ENCODE assay signal across 7 mouse cellular contexts in the genomic region with DNA sequence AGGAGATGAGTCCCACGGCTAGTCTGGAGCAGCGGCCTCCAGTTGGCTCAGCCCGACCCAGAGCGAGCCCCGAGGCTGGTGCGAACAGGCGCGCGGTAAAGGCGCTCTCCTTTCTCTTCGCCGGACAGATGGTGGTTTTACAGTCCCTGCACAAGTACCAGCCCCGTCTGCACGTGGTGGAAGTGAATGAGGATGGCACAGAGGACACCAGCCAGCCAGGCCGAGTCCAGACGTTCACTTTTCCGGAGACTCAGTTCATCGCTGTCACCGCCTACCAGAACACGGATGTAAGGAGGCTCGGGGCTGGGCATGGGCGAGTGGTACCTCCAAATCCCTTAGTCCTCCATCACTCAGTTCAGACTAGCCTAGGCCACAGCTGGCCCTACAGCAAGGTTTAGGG. TPM values are rescaled to one million over a fixed set of nuclear protein-coding genes. Genes with fewer than 3 reads are reported as not detected.
DNase-seq lines count a peak whose midpoint lies in the region; ATAC-seq and TF ChIP-seq lines count a peak whose summit lies in the region.

No protein-coding gene starts in this region.

- H3K36me3 ChIP-seq in hindbrain, postnatal 0 days (ENCODE audit: insufficient read depth, low read length): no peaks in the 10 kb centered on the region
- H3K36me3 ChIP-seq in midbrain, embryonic 14.5 days (ENCODE audit: control insufficient read depth, insufficient read depth, low read length): no peaks in the 10 kb centered on the region

- no peak overlapping the region for H3K4me2 ChIP-seq in hindbrain, postnatal 0 days (ENCODE audit: low read depth, low read length)
- no peak overlapping the region for H3K4me2 ChIP-seq in midbrain, embryonic 14.5 days (ENCODE audit: low read length)

- ATAC-seq in hindbrain, postnatal 0 days: peak; percentile 41
- ATAC-seq in midbrain, embryonic 14.5 days (ENCODE audit: low FRiP score, low TSS enrichment): no peak

- no peaks in the 10 kb centered on the region for H3K9me3 ChIP-seq in hindbrain, postnatal 0 days (ENCODE audit: low read length)
- H3K9me3 ChIP-seq in midbrain, embryonic 14.5 days (ENCODE audit: control insufficient read depth, low read length): no peaks in the 10 kb centered on the region

- peak overlapping the region; percentile 14 for H3K4me3 ChIP-seq in hindbrain, postnatal 0 days (ENCODE audit: low read length)
- H3K4me3 ChIP-seq in midbrain, embryonic 14.5 days (replicated peaks; ENCODE audit: low read depth, low read length): no peak overlapping the region

- peaks cover 6% of the 10 kb centered on the region; the same call in 1 of the 2 replicates for H3K4me1 ChIP-seq in hindbrain, postnatal 0 days (ENCODE audit: insufficient read depth, low read length)
- peaks cover 16% of the 10 kb centered on the region; the same call in 1 of the 2 replicates for H3K4me1 ChIP-seq in midbrain, embryonic 14.5 days (ENCODE audit: control insufficient read depth, insufficient read depth, low read length)

- H3K27me3 ChIP-seq in hindbrain, postnatal 0 days (ENCODE audit: insufficient read depth, low read length): peaks cover 70% of the 10 kb centered on the region
- H3K27me3 ChIP-seq in midbrain, embryonic 14.5 days (ENCODE audit: control insufficient read depth, insufficient read depth, low read length): peaks cover 94% of the 10 kb centered on the region

- no peak for TF ChIP-seq CTCF in hindbrain, postnatal 0 days (IDR thresholded peaks at IDR 0.05; ENCODE audit: low read depth)

- no peak overlapping the region for H3K9ac ChIP-seq in hindbrain, postnatal 0 days (replicated peaks; ENCODE audit: low read length)
- H3K9ac ChIP-seq in midbrain, embryonic 14.5 days (replicated peaks; ENCODE audit: low read length): no peak overlapping the region

- H3K27ac ChIP-seq in hindbrain, postnatal 0 days: no peak overlapping the region
- no peak overlapping the region for H3K27ac ChIP-seq in midbrain, embryonic 14.5 days (replicated peaks; ENCODE audit: low read depth, low read length)

- DNase-seq in layer of hippocampus, postnatal 10 days (ENCODE audit: low spot score in 2 of 2): peak; percentile 38 to 60
- no peak for DNase-seq in layer of hippocampus, adult 9-10 months (ENCODE audit: low spot score)
- DNase-seq in R1 (ENCODE audit: low read depth, low spot score): peak; percentile 19
- peak; percentile 74 for DNase-seq in embryo, embryonic 9.5 days (ENCODE audit: extremely low spot score)
- no peak for DNase-seq in hindbrain, postnatal 0 days (ENCODE audit: low spot score)
- DNase-seq in midbrain, embryonic 14.5 days: peak; percentile 64
- DNase-seq in adrenal gland, adult 18-20 months (ENCODE audit: low spot score in 2 of 2): no peak

- 2% methylated on average over 22 of the region's 22 CpGs for WGBS in hindbrain, postnatal 0 days
- under 1% methylated on average over 22 of the region's 22 CpGs for WGBS in midbrain, embryonic 14.5 days

RNA-seq across cellular contexts. Expression of a gene that starts 4.4 kb away (rescaled TPM):
- 10 to 100 TPM; 45.9 to 47.4 TPM for total RNA-seq in layer of hippocampus, postnatal 10 days (2021)
- total RNA-seq in hindbrain, postnatal 0 days (2014; rRNA removed): 0.58 and 1.1 TPM in 2 replicates
- polyA plus RNA-seq in hindbrain, postnatal 0 days (2015; fragmentation: Nextera tagmentation; extraction: Ambion mirVana): 0.48 and 0.50 TPM in 2 replicates
- polyA plus RNA-seq in midbrain, embryonic 14.5 days (2014; fragmentation: Nextera tagmentation; extraction: Ambion mirVana): 1.1 TPM in 2 replicates
- not detected for total RNA-seq in adrenal gland, adult 18-20 months (2021)

Comparison
In these comparisons a context has a peak if more than half of its experiments do, and no peak if none do; other contexts are left out.
1. DNase-seq: peak in layer of hippocampus, postnatal 10 days (2 of 2), R1 (single experiment), embryo, embryonic 9.5 days (single experiment) and midbrain, embryonic 14.5 days (single experiment); none in layer of hippocampus, adult 9-10 months (single experiment), hindbrain, postnatal 0 days (single experiment) and adrenal gland, adult 18-20 months (0 of 2).
2. RNA of a gene that starts 4.4 kb away (total RNA-seq): 45.9 to 47.4 TPM in layer of hippocampus, postnatal 10 days; 0.58 to 1.1 TPM in hindbrain, postnatal 0 days and not detected in adrenal gland, adult 18-20 months; every median in the first group is over 10 times any median in the second.